Mouse (Mus musculus) heart, embryonic 10.5 days (tissue): ENCODE measurements at regions not wholly inside any gene's neighbourhood (a gene's known extent, or its start where the extent isn't known, plus 50 kb on each side); places are given as distances from the start of the nearest gene placed in this dataset.

Source experiments
- DNase-seq: peaks from one replicate; pipeline ENCODE4 v3.0.0-alpha.2; 2017; ENCODE audit warnings: low spot score
- H3K27ac ChIP-seq: fragments of 300-500 bp; sonication (generic); 2 replicates; pipeline ENCODE4 v1.5.1; 2016; ENCODE audit warnings: mild to moderate bottlenecking
- H3K27me3 ChIP-seq: fragments of 300-500 bp; sonication (generic); 2 replicates; pipeline ENCODE4 v1.6.1; 2016; ENCODE audit warnings: mild to moderate bottlenecking; ENCODE audit not compliant: poor library complexity, insufficient read depth, severe bottlenecking
- H3K36me3 ChIP-seq: fragments of 300-500 bp; sonication (generic); 2 replicates; pipeline ENCODE4 v1.6.1; 2016; ENCODE audit warnings: mild to moderate bottlenecking, moderate library complexity
- H3K4me1 ChIP-seq: fragments of 300-500 bp; sonication (generic); 2 replicates; pipeline ENCODE4 v1.6.1; 2016; ENCODE audit warnings: mild to moderate bottlenecking
- H3K4me3 ChIP-seq: fragments of 300-500 bp; sonication (generic); 2 replicates; pipeline ENCODE4 v1.5.1; 2016; ENCODE audit warnings: mild to moderate bottlenecking, moderate library complexity
- H3K9me3 ChIP-seq: fragments of 300-500 bp; sonication (generic); 2 replicates; pipeline ENCODE4 v1.6.1; 2016; ENCODE audit warnings: mild to moderate bottlenecking, moderate library complexity
- WGBS: fragments of 180-500 bp; shearing (Covaris S2); methylation state at CpG from one replicate; pipeline ENCODE4 v1.1.7; 2016; 5-methylcytosine and 5-hydroxymethylcytosine counted together

DNA sequence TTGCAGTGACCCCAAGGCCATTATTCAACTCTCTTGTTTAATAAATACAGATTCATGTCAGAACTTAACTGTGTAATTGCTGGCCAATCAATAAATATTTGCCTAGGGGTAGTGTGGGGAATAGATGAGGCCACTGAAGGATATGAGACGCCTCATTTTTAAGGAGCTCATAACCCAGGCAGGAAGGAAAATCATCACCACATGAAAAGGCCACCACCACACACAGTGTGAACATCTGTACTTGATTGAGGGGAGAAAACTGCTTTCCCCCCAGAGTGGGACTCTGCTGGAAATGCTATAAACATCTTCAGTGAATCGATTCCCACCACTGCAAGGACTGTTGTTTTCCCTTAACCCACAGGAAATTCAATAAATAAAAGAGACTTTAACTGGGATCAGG lies 68.7 kb upstream of the Sstr4 start:
- Histone ChIP-seq H3K27ac (no peak overlapping the region), H3K36me3 (no peaks in the 10 kb centered on the region), H3K27me3 (no peaks in the 10 kb centered on the region), H3K4me3 (no peak overlapping the region), H3K4me1 (no peaks in the 10 kb centered on the region), H3K9me3 (no peaks in the 10 kb centered on the region)
- no peak for DNase-seq
- 70% methylated on average over 2 of the region's 2 CpGs for WGBS

DNA sequence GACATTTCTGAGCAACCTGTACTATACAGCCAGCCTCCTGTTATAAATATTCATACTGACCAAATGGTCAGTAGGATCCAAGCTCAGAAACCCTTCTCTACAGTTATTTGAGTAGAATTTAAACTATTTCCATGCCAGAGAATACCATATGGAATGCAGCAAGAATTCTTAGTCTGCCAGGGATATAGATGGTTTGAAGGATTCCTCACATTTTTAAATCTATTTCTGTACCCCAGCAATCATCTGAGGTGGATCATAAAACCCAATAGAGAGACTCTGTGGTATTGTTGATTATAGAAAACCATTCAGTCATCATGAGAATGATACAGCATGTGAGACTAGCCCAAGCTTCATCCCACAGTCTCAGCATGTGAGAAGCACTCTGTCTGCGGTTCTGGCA lies 67.6 kb upstream of the Sstr4 start:
- no peaks in the 10 kb centered on the region for H3K4me1 ChIP-seq
- no peaks in the 10 kb centered on the region for H3K27me3 ChIP-seq
- no peak overlapping the region for H3K4me3 ChIP-seq
- DNase-seq, result no peak
- WGBS, result 74% methylated on average over 1 of the region's 1 CpGs
- no peak overlapping the region for H3K27ac ChIP-seq
- no peaks in the 10 kb centered on the region for H3K9me3 ChIP-seq
- H3K36me3 ChIP-seq, result no peaks in the 10 kb centered on the region

DNA sequence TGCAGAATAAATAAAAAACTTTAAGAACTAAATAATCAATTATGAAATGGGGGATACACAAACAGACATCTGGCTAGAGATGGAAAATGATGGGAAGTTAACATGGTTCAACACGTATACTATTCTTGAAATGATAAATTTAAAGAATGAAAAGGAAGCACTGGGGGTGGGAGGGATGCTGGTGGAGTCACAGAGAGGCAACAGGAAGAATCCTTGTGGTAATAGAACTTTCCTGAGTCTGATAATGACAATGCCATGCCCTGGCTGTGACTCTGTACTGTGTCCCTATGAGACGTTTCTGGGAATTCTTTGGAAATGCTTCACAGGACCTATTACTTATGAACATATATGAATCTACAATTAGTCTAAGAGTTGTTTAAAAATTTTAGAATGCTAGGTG lies 64.8 kb upstream of the Sstr4 start:
- H3K4me3 ChIP-seq, result no peak overlapping the region
- H3K9me3 ChIP-seq, result no peaks in the 10 kb centered on the region
- WGBS, result 68% methylated on average over 2 of the region's 2 CpGs
- DNase-seq, result no peak
- no peaks in the 10 kb centered on the region for H3K27me3 ChIP-seq
- H3K36me3 ChIP-seq, result no peaks in the 10 kb centered on the region
- H3K4me1 ChIP-seq, result no peaks in the 10 kb centered on the region
- H3K27ac ChIP-seq, result no peak overlapping the region

DNA sequence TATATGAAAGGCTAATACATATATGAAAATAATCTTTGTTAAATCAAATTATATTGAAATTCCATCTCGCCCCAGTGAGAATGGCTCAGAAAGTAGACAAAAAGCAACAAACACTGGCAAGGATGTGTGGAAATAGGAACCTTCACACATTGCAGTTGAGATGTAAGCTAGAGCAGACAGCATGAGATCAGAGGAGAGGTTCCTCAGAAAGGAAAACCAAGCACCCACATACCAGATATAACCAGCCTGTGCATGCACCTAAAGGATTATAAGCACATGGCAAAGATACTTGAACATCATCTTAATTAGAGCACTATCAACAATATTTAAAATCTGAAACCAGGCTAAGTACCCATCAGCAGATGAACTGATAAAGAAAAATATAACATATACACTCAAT lies 60.6 kb upstream of the Sstr4 start:
- H3K27me3 ChIP-seq, result no peaks in the 10 kb centered on the region
- H3K36me3 ChIP-seq, result no peaks in the 10 kb centered on the region
- no peaks in the 10 kb centered on the region for H3K9me3 ChIP-seq
- H3K4me3 ChIP-seq, result no peak overlapping the region
- DNase-seq, result no peak
- H3K27ac ChIP-seq, result no peak overlapping the region
- H3K4me1 ChIP-seq, result peaks cover 5% of the 10 kb centered on the region; the same call in 1 of the 2 replicates
- 74% methylated on average over 1 of the region's 1 CpGs for WGBS

DNA sequence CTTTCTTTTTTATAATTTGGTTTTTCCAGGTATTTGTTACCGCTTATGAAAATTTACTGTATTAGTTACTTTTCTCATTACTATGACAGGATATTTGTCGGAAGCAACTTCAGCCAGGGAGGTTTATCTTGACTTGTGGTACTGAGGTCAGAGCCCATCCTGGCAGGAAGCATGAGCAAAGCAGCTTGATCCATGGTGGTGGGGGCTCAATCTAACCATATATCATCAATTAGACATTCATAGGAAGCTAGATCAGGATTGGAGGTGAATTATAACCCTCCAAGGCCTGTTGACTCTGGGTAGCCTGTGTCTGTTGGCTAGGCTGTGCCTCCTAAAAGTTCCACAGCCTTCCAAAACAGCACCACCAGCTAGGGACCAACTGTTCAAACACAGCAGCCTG lies 58.5 kb upstream of the Sstr4 start:
- no peaks in the 10 kb centered on the region for H3K9me3 ChIP-seq
- no peak for DNase-seq
- no peak overlapping the region for H3K4me3 ChIP-seq
- H3K27me3 ChIP-seq, result no peaks in the 10 kb centered on the region
- no peak overlapping the region for H3K27ac ChIP-seq
- no peaks in the 10 kb centered on the region for H3K36me3 ChIP-seq
- WGBS, result 73% methylated on average over 2 of the region's 2 CpGs
- peaks cover 5% of the 10 kb centered on the region; the same call in 1 of the 2 replicates for H3K4me1 ChIP-seq

DNA sequence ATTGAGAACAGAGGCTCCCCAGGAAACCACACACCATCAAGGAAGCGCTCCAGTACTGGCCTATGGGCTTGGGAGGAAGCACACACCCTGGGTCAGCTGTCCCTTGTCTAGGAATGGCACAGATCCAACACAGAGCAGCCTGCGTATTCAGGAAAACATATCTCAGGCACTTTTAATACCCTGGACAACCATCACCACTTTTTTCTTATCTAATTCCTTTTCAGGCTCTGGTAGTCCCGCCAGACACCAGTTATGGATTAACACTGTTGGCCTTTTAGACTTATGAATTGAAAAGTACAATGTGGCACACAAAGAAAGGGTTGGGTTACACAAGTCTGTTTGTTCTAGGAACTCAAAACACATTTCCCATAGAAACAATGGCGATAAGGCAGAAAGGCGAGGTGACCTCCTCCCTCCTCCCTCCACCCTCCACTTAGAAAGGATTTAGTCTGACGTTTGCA lies 56.8 kb upstream of the Sstr4 start:
- Histone ChIP-seq H3K9me3 (no peaks in the 10 kb centered on the region), H3K4me1 (peaks cover 5% of the 10 kb centered on the region; the same call in 1 of the 2 replicates), H3K27ac (0 out of 2 replicates have a peak overlapping the region, but pooled peaks have one; percentile 36), H3K27me3 (no peaks in the 10 kb centered on the region), H3K4me3 (no peak overlapping the region), H3K36me3 (no peaks in the 10 kb centered on the region)
- peak; percentile 75 for DNase-seq
- 39% methylated on average over 6 of the region's 6 CpGs for WGBS

DNA sequence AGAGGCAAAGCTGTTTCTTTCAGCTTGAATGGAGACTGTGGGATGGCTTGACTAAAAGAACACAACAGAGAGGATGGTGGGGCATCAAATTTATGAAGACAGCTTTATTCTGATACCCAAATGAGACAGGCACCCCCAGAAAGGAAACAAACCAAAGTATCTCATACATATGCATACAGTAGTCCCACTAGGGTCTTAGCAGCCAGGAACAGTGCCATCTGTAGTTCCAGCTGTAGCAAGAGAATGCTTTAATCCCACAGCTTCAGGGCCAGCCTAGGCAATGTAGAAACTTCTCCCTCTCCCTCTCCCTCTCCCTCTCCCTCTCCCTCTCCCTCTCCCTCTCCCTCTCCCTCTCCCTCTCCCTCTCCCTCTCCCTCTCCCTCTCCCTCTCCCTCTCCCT lies 56.2 kb upstream of the Sstr4 start:
- H3K4me1 ChIP-seq, result peaks cover 5% of the 10 kb centered on the region; the same call in 1 of the 2 replicates
- DNase-seq, result no peak
- no peaks in the 10 kb centered on the region for H3K27me3 ChIP-seq
- H3K9me3 ChIP-seq, result no peaks in the 10 kb centered on the region
- H3K27ac ChIP-seq, result no peak overlapping the region
- H3K4me3 ChIP-seq, result no peak overlapping the region
- no peaks in the 10 kb centered on the region for H3K36me3 ChIP-seq

DNA sequence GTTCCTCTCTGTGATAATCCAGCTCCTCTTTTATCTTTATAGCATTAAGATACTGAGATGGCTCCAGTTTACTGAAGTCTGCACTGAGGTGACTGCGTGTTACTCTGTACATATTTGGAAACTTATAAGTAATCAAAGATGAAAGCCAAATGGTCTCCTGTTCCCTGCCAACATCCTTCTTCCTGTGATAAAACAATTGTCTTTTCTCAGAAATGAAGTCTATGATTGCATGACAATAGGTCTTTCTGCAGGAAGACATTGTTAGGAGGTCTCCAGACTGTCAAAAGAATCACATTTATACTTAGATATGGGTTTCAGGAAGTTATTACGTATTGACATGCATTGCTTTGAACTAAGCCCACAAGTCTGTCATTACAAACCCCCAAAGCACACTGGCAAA lies 51.0 kb upstream of the Sstr4 start:
- H3K4me1 ChIP-seq, result no peaks in the 10 kb centered on the region
- H3K27me3 ChIP-seq, result no peaks in the 10 kb centered on the region
- H3K27ac ChIP-seq, result no peak overlapping the region
- no peaks in the 10 kb centered on the region for H3K36me3 ChIP-seq
- H3K4me3 ChIP-seq, result no peak overlapping the region
- DNase-seq, result no peak
- H3K9me3 ChIP-seq, result no peaks in the 10 kb centered on the region
- WGBS, result 70% methylated on average over 2 of the region's 2 CpGs
